Mouse (Mus musculus) regulatory T cell (primary cell): Measurements from ENCODE around the gene Gm3264.
"Not testable (repeated sequence)": the region's sequence is repeated elsewhere in the genome, so short reads cannot be mapped to it uniquely, and the experiment has no call there.

ENCODE experiments used
- in situ Hi-C: fragments of 300-600 bp; cut with MboI, MseI; formaldehyde crosslinking; loops from one replicate; pipeline ENCODE4 v1.15.1; 2025; ENCODE audit warnings: high pct_unique_total_duplicates

Gene Gm3264

GRCm38 (mm10) chr14:4855299-4855980 is at the start of gene Gm3264:
TSS of gene Gm3264 (plus strand) at chr14:4855576.
- in situ Hi-C loops: loop anchor here (25.0 kb wide), 1 partner anchor 1432 kb away; the partner anchor contains the start of gene Gm3411

GRCm38 (mm10) chr14:4806421-4806820 is 49.0 kb upstream of the Gm3264 start:
- in situ Hi-C loops: loop anchor here (10.0 kb wide), 1 partner anchor 1668 kb away; no protein-coding TSS in a partner anchor

DNA sequence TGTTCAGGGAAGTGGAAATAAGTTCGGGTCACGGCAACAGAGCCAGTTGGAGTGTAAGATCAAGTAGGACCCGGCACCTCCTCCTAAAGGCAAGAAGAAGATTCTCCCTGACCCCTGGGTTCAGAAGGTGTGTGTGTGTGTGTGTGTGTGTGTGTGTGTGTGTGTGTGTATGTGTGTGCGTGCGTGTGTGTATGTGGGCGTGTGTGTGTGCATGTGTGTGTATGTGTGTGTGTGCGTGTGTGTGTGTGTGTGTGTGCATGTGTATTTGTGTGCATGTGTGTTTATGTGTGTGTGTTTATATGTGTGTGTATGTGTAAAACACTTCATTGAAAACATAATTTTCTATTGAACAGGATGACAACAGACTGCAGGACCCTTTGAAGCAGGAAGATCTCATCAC is 33.4 kb upstream of the Gm3264 start:
- in situ Hi-C loops: not testable (repeated sequence)

GRCm38 (mm10) chr14:4837806-4838205 is 17.6 kb upstream of the Gm3264 start, which contains the start of gene Gm3269:
TSS of gene Gm3269 (plus strand) at chr14:4838106.
- in situ Hi-C loops: not testable (repeated sequence)

GRCm38 (mm10) chr14:4892116-4892515 is 36.7 kb downstream of the Gm3264 start, which contains the start of gene Gm3278:
TSS of gene Gm3278 (plus strand) at chr14:4892416.
- in situ Hi-C loops: loop anchor here (25.0 kb wide), 1 partner anchor 1495 kb away; the partner anchor contains the start of gene Gm16440
